Mouse (Mus musculus) large intestine, adult 2 months (tissue): Measurements from ENCODE around the gene Plac9a. TPM values are rescaled to one million over a fixed set of nuclear protein-coding genes. Genes with fewer than 3 reads are reported as not detected.
"Not testable (repeated sequence)": the region's sequence is repeated elsewhere in the genome, so short reads cannot be mapped to it uniquely, and the experiment has no call there.

Source experiments
- DNase-seq: peaks from one replicate; pipeline ENCODE4 v3.0.0-alpha.2; 2012; ENCODE audit warnings: low read depth, low spot score
- WGBS: fragments of 180-500 bp; shearing (Covaris S2); methylation state at CpG from one replicate; pipeline ENCODE4 v1.1.7; 2018; 5-methylcytosine and 5-hydroxymethylcytosine counted together
- polyA plus RNA-seq: library from polyadenylated mRNA; depleted of rRNA; stranded (reverse); fragments of >200 nt; gene quantifications from 2 replicates; pipeline ENCODE4 v1.2.3, GENCODE M21; 2012

Plac9a gene
- polyA plus RNA-seq, 1 experiment, result 1.3 TPM

- 20% methylated on average over 11 of the region's 11 CpGs for WGBS
- no peak for DNase-seq
These were observed 36.1 kb downstream of the Plac9a start for GRCm38 (mm10) chr14:25866832-25867231.

DNA sequence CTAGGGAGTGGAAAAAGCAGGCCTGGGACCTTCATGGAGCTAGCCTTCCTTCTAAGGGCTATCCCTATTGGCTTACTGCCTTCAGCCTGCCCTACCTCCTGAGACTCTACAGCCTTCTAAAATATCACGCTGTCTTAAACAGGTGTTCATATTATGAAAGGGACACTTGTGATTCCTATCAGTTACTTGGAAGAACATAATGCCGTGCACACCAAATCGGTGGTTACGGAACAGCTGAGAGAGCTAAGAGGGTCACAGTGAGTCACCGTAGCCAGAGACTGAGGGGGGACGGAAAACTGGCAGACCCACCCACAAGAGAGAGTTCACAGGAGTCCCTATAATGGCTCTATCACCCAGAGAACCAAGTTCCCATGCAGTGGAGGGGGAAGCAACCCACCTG, 36.5 kb downstream of the Plac9a start:
- 41% methylated on average over 6 of the region's 6 CpGs for WGBS
- no peak for DNase-seq

DNA sequence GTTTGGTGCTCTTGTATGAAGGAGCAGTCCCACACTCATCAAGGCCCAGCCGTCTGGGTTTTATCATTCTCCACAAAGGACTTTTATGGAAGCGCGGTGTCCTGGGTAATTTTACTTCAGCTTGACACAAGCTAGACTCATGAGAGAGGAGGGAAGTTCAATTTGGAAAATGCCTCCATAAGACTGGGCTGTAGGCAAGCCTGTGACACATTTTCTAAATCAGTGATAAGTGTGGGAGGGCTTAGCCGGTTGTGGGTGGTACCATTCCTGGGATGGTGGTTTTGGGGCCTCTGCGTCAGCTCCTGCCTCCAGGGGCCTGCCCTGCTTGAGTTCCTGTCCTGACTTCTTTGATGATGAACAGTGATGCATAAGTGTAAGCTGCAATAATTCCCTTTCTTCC, 37.6 kb downstream of the Plac9a start:
- 51% methylated on average over 5 of the region's 5 CpGs for WGBS
- no peak for DNase-seq

- WGBS, result 53% methylated on average over 2 of the region's 2 CpGs
- DNase-seq, result no peak
These were observed 39.2 kb downstream of the Plac9a start for GRCm38 (mm10) chr14:25863721-25864120.

DNA sequence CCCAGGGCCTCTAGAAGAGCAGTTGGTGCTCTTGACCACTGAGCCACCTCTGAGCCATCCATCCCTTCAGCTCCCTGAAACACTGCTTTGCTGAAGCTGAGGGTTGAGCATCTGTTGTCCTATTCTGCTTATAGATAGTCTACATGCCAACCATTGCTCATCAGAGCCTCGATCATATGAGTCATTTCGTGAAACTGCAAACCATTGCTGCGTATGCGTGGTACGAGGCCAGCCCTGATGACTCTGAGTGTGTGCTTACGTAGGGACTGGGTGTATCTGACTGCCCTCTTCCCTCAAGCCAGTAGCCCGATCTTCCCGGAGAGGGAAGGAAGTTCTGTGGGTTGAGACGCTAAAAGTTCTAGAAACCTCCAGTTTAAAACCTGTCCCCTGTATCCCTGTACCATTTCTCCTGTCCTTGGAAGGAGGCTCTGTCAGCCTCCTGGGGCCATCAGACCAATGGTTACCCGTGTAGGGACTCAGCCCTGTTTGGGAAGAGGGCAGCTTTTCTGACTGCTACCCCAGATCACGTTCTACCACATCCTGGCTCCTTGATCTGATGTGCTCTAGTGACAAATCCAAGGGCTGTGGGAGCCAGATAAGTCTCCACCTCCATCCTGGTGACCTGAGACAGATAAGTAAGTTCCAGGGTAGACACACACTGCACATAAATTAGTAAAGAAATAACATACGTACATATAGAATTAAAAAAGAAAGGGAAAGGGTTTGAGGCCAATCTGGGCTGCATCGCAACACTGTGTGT, 40.9 kb downstream of the Plac9a start:
- 80% methylated on average over 13 of the region's 13 CpGs for WGBS
- DNase-seq, result no peak

DNA sequence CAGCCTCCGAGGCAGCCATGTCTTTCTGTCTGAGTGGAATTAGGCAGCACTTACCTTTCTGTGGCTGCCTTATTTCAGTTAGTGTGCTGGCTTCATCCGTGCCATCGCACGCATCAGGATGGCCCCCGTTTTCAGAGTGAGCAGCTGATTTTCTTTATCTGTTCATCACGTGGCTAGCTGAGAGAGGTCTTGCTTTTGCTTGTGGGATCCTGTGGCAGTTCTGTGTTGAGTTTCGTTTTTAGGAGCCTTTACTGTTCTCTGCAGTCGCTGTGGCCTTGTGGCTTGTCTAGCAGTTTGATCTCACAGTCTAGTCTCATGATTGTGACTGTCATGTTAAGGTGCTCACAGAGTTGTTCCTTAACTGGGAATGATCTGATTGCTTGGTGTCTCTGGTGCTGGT, 45.0 kb downstream of the Plac9a start:
- WGBS, result 77% methylated on average over 8 of the region's 8 CpGs
- no peak for DNase-seq

DNA sequence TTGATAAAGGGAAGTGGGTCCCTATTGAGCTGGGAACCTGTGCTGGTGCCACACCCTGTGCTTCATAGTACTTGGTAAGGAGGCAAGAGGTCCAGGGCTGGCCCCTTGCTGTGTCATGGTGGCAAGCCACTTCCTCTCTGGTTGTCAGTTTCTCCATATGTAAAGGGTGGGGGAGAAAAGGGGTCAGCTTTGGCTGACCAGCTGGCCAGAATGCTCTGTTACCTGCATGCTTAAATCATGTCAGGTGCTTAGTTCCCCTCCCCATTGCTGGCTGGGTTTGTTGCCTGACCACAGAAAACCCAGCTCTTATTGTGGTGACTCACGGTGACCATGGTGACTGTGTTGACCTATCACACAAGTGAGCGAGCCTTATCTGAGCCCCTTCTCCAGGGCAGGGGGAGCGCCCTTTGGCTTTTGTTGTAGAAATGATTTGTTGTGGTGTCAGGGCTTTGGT, 45.7 kb downstream of the Plac9a start:
- 44% methylated on average over 3 of the region's 3 CpGs for whole genome bisulfite sequencing
- no peak for DNase-seq

DNA sequence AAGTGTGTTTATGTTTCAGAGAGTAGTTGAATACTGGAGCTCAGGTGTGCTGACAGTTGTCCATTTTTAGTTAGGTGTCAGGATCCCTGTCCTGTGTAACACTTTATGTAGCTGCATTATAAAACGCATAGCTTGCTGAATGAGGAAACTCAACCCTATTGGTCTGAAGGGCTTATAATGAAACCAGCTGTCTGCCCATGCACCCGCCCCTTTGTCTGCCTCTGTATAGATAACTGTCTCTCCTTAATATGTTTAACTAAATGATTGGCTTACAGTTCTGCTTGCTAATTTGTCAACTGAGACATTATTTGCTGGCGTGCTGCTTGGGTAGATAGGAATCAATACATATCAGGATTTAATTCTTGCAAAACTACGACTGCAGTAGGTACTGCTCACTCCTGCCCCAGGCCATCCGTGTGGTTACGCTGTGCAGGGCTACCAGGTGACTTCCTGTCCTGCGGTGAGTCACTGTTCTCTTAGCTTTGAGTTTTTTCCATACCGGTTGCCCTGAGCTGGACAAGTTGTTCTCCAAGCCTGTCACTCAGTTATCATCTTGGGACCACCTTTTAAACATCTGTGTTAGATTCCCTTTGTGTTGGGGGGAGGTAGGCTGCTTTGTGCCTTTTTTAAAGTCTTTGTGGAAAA, 47.5 kb downstream of the Plac9a start:
- WGBS, result 20% methylated on average over 8 of the region's 8 CpGs
- DNase-seq, result no peak

- DNase-seq, result no peak
- WGBS, result 64% methylated on average over 16 of the region's 16 CpGs
These were observed 49.0 kb downstream of the Plac9a start for GRCm38 (mm10) chr14:25853717-25854452.

DNA sequence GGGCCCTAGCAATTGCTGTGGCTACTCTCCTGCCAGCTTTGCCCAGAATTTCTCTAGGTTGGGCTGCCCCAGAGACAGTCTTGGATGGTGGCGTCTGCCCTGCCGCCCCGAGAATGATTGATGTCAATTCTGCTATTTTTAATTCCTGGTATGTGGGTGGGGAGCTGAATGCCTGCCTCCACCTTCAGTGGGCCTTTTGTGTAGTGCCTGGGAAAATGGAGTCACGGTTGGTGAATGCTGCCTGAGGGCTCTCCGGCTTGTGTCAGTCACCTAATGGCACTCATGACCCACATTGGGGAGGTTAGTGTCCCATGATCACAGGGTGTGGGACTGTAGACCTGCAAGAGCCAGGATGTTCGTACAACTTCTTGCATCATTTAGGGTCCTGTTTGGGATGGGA, 49.6 kb downstream of the Plac9a start:
- 74% methylated on average over 6 of the region's 6 CpGs for WGBS
- DNase-seq, result no peak

- no peak for DNase-seq
- WGBS, result 77% methylated on average over 11 of the region's 11 CpGs
These were observed 50.8 kb downstream of the Plac9a start for GRCm38 (mm10) chr14:25852121-25852561.

GRCm38 (mm10) chr14:25851189-25851588, 51.7 kb downstream of the Plac9a start:
- no peak for DNase-seq
- 48% methylated on average over 6 of the region's 6 CpGs for WGBS

- no peak for DNase-seq
- 88% methylated on average over 2 of the region's 2 CpGs for WGBS
These were observed 52.5 kb downstream of the Plac9a start for GRCm38 (mm10) chr14:25850433-25850832.

DNA sequence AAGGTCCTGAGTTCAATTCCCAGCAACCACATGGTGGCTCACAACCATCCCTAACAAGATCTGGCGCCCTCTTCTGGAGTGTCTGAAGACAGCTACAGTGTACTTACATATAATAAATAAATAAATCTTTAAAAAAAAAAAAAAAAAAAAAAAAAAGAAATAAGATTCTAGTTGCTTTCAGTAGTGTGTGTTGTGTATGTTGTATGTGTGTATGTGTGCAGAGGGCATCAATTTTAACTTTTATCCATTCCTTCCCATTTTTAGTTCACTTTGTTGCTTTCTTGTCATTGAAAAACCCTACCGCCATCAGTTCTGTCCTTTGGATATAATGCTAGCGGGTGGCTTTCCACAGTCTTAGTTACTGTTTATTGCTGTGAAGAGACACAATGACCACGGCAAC, 54.2 kb downstream of the Plac9a start:
- WGBS, result 79% methylated on average over 3 of the region's 4 CpGs

DNA sequence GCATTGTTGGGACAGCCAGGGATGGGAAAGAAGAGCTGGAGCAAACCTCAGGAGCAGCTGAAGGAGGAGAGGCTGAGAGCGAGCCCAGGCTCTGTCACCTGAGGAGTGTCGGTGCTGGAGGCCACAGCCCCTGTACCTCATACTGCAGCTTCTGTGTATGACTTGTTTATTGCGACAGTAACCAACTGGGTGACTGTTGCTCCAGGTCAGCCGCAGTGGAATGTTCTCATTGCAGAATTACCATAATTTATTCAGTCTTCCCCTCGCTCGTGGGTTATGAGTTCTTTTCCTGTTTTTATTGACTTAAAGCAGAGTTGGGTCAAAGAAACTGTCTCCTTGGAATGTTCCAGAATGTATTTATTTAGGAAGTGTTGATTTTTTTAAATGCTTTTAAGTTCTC, 54.7 kb downstream of the Plac9a start:
- no peak for DNase-seq

More for the DNA sequence above, 54.2 kb downstream of the Plac9a start:
- not testable (repeated sequence) for DNase-seq

DNA sequence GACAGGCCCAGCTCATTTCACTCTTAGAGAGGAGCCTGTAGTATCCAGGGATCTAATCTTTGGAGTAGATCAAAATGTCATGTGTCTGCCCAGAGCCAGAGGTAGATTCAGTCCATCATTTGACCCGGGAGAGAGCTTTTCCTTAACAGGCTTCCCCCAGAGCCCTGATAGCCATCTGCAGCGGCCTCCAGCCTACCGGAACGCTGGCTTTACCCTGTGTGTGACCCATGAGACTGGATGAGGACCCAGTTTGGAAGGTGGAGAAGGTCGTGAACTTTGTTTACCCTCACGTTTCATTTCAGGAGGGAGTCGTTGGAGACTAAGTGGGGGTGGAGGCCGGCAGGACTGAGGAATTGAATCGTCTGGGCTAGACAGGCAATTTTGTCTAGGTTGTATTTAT, 55.2 kb downstream of the Plac9a start:
- 60% methylated on average over 9 of the region's 9 CpGs for WGBS
- DNase-seq, result no peak

More for the DNA sequence above, 54.7 kb downstream of the Plac9a start:
- 71% methylated on average over 6 of the region's 6 CpGs for WGBS

DNA sequence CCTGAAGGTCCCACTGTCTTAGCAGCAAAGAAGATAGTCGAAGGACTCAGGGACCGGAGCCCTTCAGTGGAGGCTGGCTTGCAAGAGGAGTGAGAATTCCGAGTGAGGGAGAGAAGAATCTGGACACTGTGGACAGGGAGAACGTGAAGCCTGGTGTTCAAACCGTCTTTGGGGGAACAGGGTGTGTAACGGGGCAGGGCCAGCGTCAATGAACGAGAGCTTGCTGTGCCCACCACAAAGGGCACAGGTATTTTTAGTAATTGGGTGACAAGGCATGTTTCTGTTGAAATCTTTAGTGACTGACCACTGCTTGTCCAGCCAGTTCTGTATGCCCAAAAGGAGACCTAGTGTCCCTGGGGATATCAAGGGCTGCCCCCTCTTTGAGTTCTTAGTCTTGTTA, 56.4 kb downstream of the Plac9a start:
- WGBS, result 37% methylated on average over 8 of the region's 8 CpGs
- DNase-seq, result no peak

DNA sequence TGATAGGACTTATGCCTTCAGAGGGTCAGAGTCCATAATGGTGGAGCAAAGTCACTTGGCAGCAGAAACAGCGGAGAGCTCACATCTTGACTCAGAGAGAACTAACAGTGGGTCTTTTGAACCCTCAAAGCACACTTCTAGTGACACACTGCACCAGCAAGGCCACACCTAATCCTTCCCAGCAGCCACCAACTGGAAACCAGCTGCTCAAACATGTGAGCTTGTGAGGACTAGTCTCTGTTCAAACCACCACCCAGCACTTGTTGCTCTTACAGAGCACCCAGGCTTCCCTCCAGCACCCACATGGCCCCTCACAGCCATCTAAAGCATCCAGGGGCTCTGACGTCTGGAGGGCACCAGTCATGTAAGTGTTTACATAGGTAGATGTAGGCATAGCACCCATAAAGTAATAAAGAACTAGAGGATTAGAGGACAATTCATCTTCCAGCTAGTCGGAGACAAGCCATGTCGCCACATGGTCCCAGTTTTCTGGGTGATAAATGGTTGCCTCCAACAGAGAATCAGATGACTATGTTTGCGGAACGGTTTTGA, 57.0 kb downstream of the Plac9a start:
- DNase-seq, result no peak
- 28% methylated on average over 6 of the region's 6 CpGs for WGBS

DNA sequence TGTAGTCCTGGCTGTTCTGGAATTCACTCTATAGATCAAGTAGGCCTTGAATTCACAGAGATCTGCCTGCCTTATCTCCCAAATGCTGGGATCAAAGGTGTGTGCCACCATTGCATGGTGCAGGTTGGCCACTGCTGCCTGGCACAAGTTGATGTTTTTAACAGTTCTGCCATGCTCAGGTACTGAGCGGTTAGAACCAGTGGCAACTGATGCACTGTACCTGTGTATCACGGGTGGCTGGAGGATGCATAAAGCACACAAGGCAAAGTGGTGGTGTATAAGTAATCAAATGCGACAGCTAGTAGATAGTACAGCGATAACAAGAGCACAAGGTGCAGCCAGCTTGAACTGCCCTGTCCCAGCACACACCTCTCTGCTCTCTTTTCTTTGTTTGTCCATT, 58.5 kb downstream of the Plac9a start:
- WGBS, result 46% methylated on average over 4 of the region's 4 CpGs
- no peak for DNase-seq

DNA sequence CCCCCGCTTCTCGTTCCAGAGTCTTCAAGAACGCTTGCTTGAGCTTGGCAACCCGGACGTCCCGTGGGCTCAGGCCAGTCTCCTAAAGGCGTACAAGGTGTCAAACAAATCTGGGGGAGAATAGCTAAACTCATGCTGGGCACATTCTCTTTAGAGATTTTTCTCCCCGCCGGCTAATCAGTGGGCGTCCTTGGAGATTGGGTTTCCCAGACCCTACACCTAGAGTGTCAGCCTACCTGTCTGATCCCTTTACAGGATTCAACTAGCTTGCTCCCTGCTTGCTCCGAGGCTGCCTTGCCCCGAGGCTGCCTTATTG, 60.3 kb downstream of the Plac9a start:
- WGBS, result 4% methylated on average over 12 of the region's 12 CpGs

More for the DNA sequence above, 60.3 kb downstream of the Plac9a start:
- no peak for DNase-seq
